Mouse (Mus musculus) spleen, postnatal 10 days (tissue): Measurements from ENCODE around the gene Hmga1b.
A peak's percentile ranks its signal among the peaks of the same experiment; 100 is the strongest.
"Not testable (repeated sequence)": the region's sequence is repeated elsewhere in the genome, so short reads cannot be mapped to it uniquely, and the experiment has no call there.

Experiments used
- DNase-seq, 2 experiments: peaks; one replicate each; pipeline ENCODE4 v3.0.0; 2021 to 2022; ENCODE audit warnings: low spot score in 2 of 2

Hmga1b gene

DNA sequence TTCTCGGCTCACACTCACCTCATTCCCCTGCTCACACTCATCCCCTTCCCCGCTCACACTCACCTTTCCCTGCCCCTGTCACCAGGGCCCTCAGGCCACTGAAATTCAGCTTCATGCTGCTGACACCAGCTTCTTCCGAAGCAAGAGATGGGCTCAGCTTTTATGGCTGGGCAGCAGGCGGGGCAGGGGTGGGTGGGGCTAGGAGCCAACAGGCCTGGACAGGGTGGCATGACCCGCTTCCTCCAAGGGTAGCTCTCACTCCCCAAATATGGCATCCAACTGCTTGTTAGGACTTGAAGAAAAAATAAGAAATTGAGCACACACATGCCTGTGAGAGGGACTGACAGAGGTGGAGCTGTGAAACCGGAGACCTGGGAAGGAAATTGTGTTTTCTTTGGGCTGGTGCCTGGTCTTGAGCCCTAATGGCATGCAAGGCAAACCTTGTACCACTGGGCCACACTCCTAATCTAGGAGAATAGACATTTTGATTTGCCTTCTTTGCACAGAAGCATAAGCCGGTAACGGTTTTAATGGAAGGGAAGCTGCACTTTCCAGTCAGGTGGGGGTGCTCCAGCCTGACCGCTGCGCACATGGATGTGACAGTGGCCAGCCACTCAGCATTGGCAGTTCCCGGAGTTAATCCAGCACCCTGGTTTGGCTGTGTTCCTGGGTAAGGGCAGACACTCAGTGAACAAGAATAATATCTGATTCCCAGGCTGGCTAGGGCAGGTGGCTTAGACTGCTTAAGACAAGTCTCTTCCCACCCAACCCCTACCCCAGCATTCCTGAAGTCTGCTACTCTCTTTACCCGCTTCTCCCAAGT, 30.5 kb upstream of the Hmga1b start, which contains the start of gene Cbr2:
Gene Cbr2, minus strand, starts transcription at position 257 of the 823 bp plus-strand sequence.
- no peak for DNase-seq

DNA sequence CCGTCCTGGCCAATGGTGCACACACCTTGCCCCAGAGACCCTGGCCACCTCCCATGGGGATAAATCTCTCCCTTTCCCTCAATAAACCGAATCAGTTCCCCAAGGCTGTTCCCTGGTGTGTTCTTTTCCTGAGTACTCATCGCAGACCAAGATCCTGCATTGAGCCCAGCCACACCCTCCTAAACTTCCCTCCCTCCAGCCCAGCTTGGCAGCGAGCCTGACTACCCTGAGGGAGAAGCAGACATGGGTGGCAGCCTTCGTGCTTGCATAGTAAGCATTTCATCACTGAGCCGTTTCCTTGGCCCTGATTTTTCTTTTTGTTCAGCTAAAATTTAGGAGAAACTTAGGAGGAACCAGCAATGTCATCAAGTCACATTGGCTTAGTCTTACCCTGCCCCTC, 29.1 kb upstream of the Hmga1b start:
- DNase-seq, result no peak

DNA sequence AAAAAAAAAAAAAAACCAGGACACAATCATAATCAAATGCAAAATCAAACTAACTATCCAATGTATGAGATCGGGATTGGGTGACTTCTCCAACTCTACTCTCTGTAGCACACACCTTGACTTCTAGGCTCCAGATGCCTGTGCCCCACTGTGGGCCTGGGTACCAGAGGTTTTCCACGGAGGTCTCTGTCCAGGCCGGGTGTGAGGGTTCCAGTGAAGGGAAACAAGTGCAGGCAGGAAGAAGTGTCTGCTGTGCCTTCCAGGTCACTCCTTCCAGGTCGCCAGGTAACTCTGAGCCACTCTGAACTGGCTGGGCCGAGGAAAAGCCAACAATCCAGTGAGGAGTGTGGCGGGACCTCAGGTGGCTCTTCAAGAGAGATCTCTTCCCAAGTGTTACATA, 26.2 kb upstream of the Hmga1b start:
- DNase-seq, result no peak

DNA sequence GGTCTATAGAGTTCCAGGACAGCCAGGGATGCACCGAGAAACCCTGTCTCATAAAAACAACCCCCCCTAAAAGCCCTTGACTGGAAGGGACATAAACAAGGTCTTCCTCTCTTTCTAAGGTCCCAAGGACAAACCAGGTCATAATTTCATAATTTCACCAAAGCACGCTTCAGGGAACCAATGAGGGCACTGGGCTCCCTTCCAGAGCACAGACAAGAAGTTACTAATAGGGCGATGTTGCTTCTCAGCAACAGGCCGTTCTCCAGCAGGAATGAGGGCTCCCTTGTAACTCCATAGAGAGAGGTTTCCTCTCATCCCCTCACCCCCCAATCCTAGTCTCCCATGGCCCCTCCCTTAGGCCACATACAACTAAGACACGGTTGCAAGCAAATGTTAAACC, 21.6 kb upstream of the Hmga1b start:
- no peak for DNase-seq

DNA sequence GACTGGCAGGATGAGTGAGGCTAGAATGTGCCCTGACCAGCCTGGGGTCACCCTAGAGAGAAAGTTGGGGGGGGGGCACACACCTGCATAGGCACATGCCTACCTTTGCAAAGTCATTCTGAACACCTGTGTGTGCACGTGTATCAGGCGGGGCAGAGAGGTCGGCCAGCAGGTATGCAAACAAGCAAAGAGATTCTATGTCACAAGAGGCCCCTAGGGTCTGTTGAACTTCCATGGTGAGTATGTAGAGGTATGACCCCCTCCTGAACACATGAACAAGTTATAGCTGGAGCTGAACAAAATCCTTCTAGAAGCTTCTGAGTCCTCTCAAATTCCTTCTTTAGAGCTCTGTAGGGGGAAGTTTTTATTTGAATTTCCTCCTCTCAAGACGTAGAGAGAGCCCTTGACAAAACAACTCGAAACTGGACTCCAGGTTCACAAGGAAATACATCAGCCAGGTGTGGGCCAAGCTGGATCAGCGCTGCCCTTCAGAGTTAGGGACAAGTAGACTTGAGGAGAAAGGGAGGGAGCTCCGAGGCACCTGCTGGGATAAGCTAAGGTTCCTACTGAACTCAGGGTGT, 18.4 kb upstream of the Hmga1b start:
- DNase-seq, result no peak

DNA sequence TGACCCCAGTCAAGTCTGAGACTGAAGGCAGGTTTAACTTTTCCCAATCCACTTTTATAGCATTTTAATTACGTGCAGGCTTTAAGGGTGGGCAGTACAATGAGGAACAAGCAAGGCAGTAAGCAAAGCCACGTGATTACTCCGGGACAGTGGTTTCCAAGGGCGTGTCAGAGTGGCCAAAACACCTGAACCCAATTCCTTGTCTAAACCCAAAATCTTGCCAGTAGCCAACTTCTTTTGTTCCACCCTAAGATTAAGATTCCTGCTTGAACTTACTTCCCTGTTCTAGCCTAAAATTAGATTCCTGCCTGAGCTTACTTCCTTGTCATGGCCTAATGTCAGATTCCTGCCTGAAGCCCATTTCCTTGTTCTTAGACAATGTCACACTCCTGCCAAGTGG, 14.6 kb upstream of the Hmga1b start:
- DNase-seq, result no peak

DNA sequence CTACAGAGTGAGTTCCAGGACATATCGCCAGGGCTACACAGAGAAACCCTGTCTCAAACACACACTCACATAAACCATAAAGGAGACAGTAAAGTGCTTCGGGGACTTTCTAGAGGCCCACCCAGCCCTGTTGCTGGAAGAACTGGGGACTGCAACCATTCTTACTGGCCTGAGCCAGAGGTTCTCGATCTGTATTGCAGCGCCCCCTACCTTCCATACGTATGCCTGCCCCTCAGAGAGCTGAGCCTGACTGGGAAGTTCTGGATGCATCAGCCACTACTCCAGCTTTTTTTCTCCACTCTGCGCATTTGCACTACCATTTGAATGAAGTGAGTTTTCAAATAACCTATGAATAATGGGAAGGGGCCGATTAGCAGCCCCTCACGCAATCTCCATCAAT, 13.2 kb upstream of the Hmga1b start:
- peak in 1 of 2 experiments; percentile 65 for DNase-seq

DNA sequence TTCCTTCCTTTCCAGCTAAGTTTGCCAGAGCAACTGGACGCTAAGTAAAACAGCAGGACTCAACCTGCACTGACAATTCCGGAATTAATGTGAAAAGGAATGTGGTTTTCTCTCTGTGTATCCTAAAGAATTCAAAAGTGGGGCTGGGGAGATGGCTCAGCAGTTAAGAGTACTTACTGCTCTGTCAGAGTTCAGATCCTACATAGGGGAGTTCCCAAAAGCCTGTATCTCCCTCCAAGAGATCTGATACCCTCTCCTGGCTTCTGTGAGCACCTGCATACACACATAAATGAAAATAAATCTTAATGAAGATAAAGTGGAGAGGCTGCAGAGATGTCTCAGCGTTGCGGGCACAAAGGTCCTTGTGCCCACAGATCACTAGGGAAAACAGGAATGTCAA, 11.0 kb upstream of the Hmga1b start:
- no peak for DNase-seq

DNA sequence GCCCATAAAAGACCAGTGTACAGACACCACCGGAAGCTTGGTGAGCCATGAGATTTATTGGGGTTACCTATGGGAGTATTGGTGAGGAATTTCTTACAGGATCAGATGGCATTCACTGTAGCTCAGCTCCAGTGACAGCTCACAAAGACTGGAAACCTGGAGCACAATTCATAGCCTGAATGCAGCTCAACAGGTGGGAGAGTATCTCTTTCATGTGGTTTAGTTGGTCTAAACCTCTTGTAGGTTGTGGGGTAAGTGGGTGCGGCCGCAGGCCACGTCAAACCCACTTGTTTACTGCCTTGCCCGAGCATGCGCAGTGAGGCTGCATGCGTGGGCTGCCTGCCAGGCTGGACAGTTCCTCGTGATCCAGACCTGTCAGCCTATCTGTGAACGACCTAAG, 2.4 kb upstream of the Hmga1b start:
- no peak for DNase-seq

DNA sequence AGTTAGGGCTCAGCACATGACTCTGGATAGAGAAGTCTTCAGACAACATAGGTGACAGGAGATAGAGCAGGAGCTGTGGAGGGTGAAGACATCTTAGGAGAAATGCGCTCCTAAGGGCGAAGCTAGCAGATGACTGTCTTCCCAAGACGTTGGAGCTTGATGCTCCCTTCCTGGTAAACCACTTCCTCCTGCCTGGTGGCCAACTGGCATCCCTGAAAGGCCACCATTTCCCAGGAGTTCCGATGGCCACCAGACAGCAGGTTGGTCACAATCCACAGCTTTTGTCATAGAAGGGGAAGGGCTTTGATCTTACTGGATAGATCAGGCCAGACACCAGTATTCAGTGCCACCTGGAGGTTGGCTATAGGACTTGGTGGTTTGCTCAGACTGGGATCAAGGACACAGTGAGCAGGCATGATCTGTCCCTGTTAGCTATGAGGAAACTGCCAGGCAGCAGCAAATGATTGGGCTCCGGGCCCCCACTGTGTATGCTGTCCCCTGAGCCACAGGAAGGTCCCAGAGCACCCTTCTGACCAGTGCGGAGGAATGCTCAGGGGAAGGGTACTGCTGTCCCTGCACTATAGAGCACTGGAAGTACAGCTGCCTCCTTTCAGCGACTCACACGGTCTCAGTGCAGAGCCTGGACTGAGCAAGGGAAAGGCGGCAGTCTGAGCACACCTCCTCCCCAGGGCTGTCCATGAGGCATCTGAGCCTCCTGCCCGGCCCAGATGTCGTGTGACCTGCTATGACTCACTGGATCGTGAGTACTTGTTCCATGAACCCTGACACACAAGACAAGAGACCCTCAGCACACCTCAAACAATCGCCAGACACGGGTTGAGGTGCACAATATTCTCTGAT, 553 bp upstream of the Hmga1b start:
- no peak for DNase-seq

DNA sequence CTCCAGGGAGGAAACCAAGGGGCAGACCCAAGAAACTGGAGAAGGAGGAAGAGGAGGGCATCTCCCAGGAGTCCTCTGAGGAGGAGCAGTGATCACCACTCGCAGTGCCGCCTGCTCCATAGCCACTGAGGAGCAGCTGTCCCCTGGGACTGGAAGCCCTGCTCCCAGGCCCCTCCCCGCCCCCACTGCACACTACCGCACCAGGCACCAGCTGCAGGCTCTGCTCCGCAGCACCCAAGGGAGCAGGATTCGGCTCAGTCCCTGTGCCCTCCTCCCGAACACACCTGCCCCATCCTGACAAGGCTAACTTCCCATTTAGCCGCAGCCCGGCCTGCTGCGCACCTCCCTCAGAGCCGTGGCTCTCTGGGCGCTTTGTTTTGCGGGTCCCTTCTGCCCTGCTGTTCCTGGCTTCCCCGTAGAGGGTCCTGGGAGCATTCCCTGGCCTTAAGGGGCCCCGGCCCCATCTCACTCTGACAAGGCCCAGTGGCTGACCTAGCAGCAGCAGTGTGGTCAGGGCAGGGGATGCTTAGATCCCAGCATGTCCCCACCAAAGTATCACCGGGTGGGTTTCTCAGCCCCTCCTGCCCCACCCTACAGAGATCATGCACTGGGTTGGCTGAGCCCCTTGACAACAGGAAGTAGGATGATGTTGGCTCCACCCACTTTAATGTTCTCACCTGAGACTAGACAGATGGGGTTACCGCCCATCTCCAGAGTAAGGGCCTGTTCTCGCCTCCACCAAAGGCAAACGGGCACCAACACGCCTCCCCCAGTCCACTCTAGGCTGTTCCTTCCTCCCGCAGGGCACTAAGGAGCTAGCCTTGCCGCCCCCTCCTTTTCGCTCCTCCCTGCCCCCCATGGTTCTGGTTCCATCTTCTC, 766 bp downstream of the Hmga1b start:
- not testable (repeated sequence) for DNase-seq

DNA sequence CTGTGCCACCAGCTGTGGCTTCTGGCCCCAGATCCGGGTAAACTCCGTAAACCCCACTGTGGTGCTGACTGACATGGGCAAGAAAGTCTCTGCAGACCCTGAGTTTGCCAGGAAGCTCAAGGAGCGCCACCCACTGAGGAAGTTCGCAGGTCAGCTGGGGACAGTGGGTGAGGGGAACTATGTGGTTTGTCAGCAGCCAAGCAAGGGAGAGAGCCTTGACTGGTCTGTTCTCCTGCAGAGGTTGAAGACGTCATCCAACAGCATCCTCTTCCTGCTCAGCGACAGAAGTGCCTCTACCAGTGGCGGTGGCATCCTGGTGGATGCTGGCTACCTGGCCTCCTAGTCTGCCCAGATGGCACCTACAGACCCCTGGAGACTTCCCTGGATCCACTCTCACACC, 4.4 kb downstream of the Hmga1b start:
- not testable (repeated sequence) for DNase-seq

DNA sequence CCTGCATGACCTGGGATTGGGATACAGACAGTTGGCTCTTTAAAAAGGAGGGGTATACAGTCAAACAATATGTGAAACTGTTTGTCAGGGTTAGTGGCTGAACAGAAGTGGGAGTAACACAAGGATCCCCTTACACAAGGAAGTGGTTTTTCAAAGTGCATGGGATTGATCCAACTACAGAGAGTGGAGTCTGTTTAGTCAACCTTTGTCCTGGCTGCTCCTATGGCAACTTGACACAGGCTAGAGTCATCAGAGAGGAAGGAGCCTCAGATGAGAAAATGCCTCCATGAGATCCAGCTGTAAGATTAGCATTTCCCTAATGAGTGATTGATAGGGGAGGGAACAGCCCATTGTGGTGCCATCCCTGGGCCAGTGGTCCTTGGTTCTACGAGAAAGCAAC, 5.6 kb downstream of the Hmga1b start:
- DNase-seq, result no peak

DNA sequence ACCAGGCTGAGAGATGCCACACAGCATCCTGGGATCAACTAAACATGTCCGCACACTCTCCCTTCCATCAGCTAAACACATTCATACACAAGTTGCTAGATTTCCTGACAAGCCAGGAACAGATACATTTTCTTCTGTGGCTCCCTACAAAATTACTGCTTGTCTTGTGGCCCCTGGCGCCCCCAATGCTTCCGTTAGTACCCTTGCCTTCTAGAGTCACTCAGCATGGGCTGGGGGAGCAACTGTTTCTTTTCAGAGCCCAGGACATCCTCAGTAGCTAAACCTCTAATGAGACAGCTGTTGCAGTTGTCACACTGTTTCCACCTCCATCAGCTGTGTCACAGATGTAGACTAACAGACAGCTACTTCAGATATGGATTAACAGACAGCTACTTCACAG, 10.2 kb downstream of the Hmga1b start:
- DNase-seq, result no peak

DNA sequence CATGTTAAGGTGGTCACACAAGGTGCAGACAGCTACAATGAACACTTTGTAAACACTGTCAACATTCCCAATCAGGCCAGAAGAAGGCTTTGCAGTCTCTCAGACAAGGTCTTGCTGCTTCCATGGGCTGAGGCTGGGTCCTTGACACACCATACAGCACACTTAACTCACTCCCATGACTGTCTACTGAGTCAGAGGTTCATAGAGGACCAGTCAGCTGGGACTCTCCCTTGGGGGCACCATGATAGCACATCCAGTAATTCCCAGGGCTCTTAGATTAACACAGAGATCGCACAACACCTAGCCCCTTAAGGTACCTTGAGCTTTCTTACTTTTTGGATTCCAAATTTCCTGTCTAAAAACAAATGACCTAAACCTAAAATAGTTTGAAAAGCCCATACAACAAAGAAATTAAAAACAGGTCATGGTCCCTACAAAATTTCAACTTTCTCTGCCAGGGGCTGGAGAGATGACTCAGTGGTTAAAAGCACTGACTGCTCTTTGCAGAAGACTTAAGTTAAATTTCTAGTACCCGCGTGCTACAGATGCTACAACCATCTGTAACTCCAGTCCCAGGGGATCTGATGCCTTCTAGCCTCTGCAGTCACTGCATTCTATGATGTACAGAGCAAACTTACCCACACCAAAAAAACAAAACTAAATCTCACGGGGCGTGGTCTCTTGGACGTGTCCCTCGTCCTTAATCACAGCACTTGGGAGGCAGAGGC, 11.0 kb downstream of the Hmga1b start:
- DNase-seq, result no peak

DNA sequence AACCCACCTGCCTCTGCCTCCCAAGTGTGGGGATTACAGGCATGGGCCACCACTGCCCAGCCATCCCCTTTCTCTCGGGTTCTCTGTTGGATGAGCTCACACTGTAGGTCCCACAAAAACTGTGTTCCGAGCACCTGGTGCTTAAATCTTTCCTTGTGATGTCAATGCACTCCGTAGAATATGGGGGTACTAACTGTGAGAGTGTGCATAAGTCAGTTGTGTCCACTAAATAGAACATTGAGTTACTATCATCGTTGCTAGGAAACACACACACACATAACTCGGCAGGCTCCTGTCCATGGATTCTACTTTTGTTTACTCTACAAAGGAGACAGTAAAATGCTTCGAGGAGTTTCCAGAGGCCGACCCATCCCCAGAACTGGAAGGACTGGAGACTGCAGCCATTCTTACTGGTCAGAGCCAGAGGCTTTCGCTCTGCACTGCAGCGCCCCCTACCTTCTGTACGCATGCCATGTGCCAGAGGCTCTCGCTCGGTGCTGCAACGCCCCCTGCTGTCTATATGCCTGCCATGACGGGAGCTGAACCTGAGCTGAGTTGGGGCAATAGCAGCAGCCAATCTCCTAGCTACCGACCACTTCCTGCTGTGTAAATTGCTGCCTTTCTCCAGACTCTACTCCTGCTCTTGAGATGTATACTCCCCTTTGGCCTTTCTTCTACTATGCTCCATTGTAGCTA, 13.3 kb downstream of the Hmga1b start:
- DNase-seq, result peak; percentile 87 to 95

DNA sequence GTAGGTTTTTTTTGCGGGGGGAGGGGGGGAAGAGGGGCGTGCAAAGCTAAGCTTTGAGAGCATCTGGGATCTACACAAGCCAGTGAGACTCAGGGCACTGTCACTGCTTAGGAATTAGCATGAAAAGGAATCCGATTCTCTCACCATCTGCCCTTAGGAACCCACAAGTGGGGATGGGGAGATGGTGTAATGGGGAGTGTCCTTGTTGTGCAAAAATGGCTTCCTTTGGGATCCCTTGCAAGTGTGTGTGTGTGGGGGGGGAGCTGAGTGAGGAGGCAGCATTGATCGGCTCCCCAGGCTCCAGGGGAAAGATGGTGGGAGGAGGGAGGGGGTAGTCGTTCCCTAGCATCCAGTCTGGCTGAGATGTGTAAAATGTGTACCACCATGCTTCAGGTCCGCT, 14.5 kb downstream of the Hmga1b start:
- DNase-seq, result no peak

DNA sequence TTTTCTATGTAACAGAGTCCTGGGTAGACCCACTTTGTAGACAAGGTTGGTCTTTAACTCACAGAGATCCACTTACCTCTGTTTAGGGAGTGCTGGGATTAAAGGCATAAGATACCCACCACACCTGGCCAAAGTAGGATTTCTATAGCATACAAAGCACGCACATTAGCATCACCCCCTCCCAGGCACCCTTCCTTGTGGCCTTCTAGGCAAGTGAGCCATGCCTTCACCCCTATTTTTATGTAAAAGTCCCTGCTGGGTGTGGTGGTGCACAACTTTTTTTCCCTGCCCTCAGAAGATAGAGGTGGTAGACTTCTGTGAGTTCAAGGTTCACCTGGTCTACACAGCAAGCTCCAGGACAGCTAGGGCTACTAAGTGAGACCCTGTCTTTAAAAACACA, 17.3 kb downstream of the Hmga1b start:
- DNase-seq, result no peak

DNA sequence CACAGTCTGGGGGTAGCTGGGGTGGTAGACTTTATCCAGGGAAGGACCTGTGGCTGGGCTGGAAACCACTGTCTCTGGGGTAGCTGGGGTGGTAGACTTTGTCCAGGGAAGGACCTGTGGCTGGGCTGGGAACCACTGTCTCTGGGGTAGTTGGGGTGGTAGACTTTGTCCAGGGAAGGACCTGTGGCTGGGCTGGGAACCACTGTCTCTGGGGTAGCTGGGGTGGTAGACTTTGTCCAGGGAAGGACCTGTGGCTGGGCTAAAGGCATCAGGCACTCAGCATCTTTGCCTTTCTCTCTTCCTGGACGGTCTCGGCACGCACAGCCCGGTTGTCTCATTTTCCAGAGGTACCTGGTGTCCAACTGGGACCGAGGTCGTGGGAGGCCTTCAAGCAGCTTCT, 18.8 kb downstream of the Hmga1b start:
- DNase-seq, result not testable (repeated sequence)

DNA sequence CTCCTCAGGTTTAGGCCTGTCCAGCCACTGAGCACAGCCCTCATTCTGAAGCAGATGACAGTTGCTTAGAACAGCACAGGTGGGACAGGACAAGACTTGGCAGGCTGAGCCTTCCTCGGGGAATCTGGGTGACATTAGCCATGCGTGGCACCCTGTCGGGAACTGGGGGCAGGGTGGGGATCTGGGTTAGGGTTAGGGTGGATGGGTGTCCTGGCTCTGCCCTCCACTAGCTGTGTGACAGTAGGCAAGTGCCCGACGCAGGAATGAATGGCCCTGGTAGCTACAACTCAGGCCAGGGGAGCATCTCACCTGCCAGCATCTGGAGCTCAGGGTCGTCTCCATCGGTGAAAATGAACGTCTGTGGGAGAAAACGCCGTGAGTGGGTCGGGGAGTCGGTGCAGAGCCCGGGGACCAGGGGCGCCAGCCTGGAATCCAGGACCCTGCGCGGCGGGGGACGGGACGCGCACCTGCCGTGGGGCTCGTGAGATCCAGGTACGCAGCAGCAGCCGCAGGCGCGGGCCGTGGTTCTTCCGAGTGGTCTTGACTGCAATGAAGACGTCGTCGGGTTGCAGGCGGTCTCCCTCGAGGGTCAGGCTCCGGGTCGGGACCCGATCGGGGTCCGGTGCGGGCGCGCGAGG, 21.0 kb downstream of the Hmga1b start:
- DNase-seq, result no peak
